Mouse (Mus musculus): ENCODE measurements around the gene Osbpl8. TPM values are rescaled to one million over a fixed set of nuclear protein-coding genes. Genes with fewer than 3 reads are reported as not detected.

Osbpl8 gene
- total and polyA plus RNA-seq, 3 experiments = 10.9 to 73.7 (median 70.0) TPM

DNA sequence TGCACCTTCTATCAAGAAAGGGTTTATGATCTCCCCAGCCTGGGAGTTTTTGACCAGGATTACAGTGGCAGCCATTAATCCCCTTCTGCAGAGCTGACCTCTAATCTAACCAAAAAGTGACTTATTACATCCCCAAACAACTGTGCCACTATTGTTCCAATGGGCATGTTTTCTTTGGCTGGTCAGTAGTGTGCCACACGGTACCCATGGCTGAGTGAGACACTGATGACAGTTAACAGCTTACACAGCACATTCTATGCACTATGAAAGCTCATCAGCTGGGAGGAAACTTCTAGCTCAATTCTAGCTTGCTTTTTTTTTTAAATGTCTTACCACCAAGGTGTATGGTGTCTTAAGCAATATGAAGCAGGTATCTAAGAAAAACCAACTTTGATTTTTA is 25.4 kb upstream of the Osbpl8 start:
- DNase-seq = no peak
- Histone ChIP-seq H3K27me3 (ENCODE audit: control insufficient read depth, insufficient read depth, low read length) (no peaks in the 10 kb centered on the region), H3K27ac (no peak overlapping the region), H3K4me3 (no peak overlapping the region), H3K4me1 (ENCODE audit: control insufficient read depth, insufficient read depth, low read length) (no peaks in the 10 kb centered on the region), H3K9ac (ENCODE audit: low read depth, low read length) (no peak overlapping the region), H3K36me3 (ENCODE audit: control insufficient read depth, insufficient read depth, low read length) (no peaks in the 10 kb centered on the region), H3K79me2 (replicated peaks; ENCODE audit: control insufficient read depth, insufficient read depth, low read length) (no peaks in the 10 kb centered on the region)
- intact Hi-C loops (cut with DNase I) = no loop called here
- 72% methylated on average over 1 of the region's 1 CpGs for WGBS
- no peak for TF ChIP-seq CTCF (IDR thresholded peaks at IDR 0.05)
- TF ChIP-seq POLR2A (IDR thresholded peaks at IDR 0.05; ENCODE audit: insufficient read depth, low read depth, low read length) = no peak
- TF ChIP-seq EP300 (IDR thresholded peaks at IDR 0.05; ENCODE audit: insufficient read depth, low read depth, low read length) = no peak

DNA sequence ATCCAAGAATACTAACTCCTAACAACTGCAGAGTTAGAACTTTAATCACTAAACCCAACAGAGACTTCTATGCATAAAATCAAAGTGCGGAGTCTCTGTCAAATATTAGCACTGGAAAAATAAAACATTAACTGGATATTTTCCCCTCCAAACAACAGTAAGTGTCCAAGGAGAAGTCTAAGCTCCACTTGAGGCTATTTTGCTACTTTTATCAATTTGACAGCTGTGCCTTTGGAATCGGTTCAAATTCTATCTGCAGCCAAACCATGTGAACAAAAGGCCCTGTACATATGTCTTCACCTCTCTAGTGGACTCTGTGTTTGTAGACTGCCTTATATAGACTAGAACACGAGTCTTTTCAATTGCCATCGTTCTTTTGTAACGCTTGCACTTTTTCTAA is 24.7 kb upstream of the Osbpl8 start:
- TF ChIP-seq POLR2A (IDR thresholded peaks at IDR 0.05; ENCODE audit: insufficient read depth, low read depth, low read length) (no peak), CTCF (IDR thresholded peaks at IDR 0.05) (no peak), EP300 (IDR thresholded peaks at IDR 0.05; ENCODE audit: insufficient read depth, low read depth, low read length) (no peak)
- Histone ChIP-seq H3K9ac (ENCODE audit: low read depth, low read length) (no peak overlapping the region), H3K27ac (no peak overlapping the region), H3K36me3 (ENCODE audit: control insufficient read depth, insufficient read depth, low read length) (no peaks in the 10 kb centered on the region), H3K79me2 (replicated peaks; ENCODE audit: control insufficient read depth, insufficient read depth, low read length) (no peaks in the 10 kb centered on the region), H3K4me3 (no peak overlapping the region), H3K27me3 (ENCODE audit: control insufficient read depth, insufficient read depth, low read length) (no peaks in the 10 kb centered on the region), H3K4me1 (ENCODE audit: control insufficient read depth, insufficient read depth, low read length) (no peaks in the 10 kb centered on the region)
- 24% methylated on average over 5 of the region's 5 CpGs for WGBS
- DNase-seq = no peak
- intact Hi-C loops (cut with DNase I) = no loop called here

DNA sequence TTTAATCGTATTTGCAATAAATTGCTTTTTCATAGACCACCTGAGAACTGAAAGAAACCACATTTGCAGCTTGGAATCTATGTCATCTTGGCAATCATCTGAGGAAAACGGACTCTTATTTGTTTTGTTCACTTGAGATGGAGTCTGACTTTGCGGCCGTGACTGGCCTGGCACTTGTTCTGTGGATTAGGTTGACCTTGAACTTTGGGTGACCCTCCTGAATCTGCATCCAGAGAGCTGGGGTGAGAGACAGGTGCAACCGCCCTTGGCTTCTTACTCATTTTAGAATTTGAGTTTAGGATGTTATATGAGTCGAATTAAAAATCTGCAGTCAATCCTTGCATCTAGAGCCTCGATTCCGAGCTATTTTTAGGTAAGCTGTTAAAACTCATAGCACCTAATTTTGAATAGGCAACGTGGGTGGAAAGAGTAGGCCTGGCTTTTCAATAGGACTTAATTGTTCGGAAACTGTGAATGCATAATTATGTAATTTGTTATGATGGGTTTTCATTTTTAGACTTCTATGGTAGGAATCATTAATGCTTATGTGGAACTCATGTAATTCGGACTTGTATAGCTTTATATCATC is 20.1 kb upstream of the Osbpl8 start:
- Histone ChIP-seq H3K4me3 (no peak overlapping the region), H3K27ac (no peak overlapping the region), H3K36me3 (ENCODE audit: control insufficient read depth, insufficient read depth, low read length) (no peaks in the 10 kb centered on the region), H3K27me3 (ENCODE audit: control insufficient read depth, insufficient read depth, low read length) (no peaks in the 10 kb centered on the region), H3K9ac (ENCODE audit: low read depth, low read length) (no peak overlapping the region), H3K79me2 (replicated peaks; ENCODE audit: control insufficient read depth, insufficient read depth, low read length) (no peaks in the 10 kb centered on the region), H3K4me1 (ENCODE audit: control insufficient read depth, insufficient read depth, low read length) (no peaks in the 10 kb centered on the region)
- intact Hi-C loops (cut with DNase I) = no loop called here
- TF ChIP-seq CTCF (IDR thresholded peaks at IDR 0.05) = no peak
- no peak for TF ChIP-seq POLR2A (IDR thresholded peaks at IDR 0.05; ENCODE audit: insufficient read depth, low read depth, low read length)
- TF ChIP-seq EP300 (IDR thresholded peaks at IDR 0.05; ENCODE audit: insufficient read depth, low read depth, low read length) = no peak
- no peak for DNase-seq
- whole genome bisulfite sequencing = 81% methylated on average over 11 of the region's 11 CpGs

DNA sequence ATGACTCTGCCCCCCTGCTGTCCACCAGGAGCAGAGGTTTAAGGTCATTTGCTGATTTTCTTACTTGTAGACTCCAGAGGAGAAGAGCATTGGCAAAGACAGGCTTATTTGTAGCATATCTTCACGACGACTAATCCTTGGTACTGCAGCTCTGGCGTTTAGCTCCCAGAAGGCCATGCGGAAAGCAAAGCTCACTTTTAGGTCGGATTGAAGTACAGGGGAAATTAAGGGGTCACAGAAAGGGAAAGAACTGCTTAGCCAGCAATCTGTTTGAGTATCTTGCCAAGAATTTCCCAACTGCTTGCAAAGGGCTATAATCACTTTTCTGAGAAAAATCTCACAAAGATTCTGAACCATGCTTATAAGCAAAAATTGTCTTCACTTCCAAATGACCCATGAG is 14.8 kb upstream of the Osbpl8 start:
- WGBS = 68% methylated on average over 5 of the region's 5 CpGs
- DNase-seq = no peak
- no peaks in the 10 kb centered on the region for H3K27me3 ChIP-seq (ENCODE audit: control insufficient read depth, insufficient read depth, low read length)
- H3K4me1 ChIP-seq (ENCODE audit: control insufficient read depth, insufficient read depth, low read length) = no peaks in the 10 kb centered on the region
- H3K36me3 ChIP-seq (ENCODE audit: control insufficient read depth, insufficient read depth, low read length) = no peaks in the 10 kb centered on the region
- H3K27ac ChIP-seq = no peak overlapping the region
- no peak overlapping the region for H3K9ac ChIP-seq (ENCODE audit: low read depth, low read length)
- no peak overlapping the region for H3K4me3 ChIP-seq
- H3K79me2 ChIP-seq (replicated peaks; ENCODE audit: control insufficient read depth, insufficient read depth, low read length) = no peaks in the 10 kb centered on the region
- intact Hi-C loops (cut with DNase I) = no loop called here
- TF ChIP-seq CTCF (IDR thresholded peaks at IDR 0.05) (no peak), EP300 (IDR thresholded peaks at IDR 0.05; ENCODE audit: insufficient read depth, low read depth, low read length) (no peak), POLR2A (IDR thresholded peaks at IDR 0.05; ENCODE audit: insufficient read depth, low read depth, low read length) (no peak)

DNA sequence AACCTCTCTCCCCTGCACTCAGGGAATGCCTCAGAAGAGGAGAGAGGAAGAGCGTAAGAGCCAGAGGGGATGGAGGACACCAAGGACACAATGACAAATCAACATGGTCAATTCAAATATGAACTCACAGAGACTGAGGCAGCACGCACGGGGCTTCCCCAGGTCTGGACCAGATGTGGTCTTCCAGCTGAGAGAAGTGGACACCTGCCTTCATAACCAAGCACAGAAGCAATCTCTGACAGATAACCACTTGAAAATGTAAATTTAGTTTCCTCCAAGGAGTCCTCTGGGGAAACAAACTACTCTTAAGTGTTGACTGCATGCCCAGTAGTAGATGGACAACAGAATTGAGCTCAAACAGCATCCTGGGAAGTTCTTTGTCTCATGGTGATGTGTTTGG is 9.5 kb upstream of the Osbpl8 start:
- Histone ChIP-seq H3K36me3 (ENCODE audit: control insufficient read depth, insufficient read depth, low read length) (no peaks in the 10 kb centered on the region), H3K27me3 (ENCODE audit: control insufficient read depth, insufficient read depth, low read length) (no peaks in the 10 kb centered on the region), H3K79me2 (replicated peaks; ENCODE audit: control insufficient read depth, insufficient read depth, low read length) (no peaks in the 10 kb centered on the region), H3K4me3 (no peak overlapping the region), H3K4me1 (ENCODE audit: control insufficient read depth, insufficient read depth, low read length) (no peaks in the 10 kb centered on the region), H3K9ac (ENCODE audit: low read depth, low read length) (no peak overlapping the region), H3K27ac (no peak overlapping the region)
- 90% methylated on average over 3 of the region's 3 CpGs for WGBS
- DNase-seq = no peak
- intact Hi-C loops (cut with DNase I) = no loop called here
- TF ChIP-seq CTCF (IDR thresholded peaks at IDR 0.05) = no peak
- no peak for TF ChIP-seq POLR2A (IDR thresholded peaks at IDR 0.05; ENCODE audit: insufficient read depth, low read depth, low read length)
- no peak for TF ChIP-seq EP300 (IDR thresholded peaks at IDR 0.05; ENCODE audit: insufficient read depth, low read depth, low read length)

DNA sequence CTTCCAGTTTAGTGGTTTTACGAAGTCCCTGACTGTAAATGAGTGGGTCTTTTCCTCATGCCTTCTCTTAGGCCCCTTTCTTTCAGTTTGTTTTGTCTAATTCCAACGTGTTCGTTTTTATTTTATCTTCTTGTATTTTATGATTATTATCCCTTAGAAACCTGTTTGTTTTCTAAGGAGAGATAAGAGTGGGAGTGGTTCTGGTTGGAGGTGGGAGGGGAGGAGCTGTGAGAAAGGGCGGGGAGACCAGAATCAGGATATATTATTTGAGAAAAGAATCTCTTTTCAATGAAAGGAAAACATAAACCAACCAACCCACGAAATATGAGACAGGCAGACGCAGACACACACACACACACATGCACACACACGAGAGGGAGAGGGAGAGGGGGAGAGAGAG is 9.0 kb upstream of the Osbpl8 start:
- intact Hi-C loops (cut with DNase I) = no loop called here
- Histone ChIP-seq H3K27me3 (ENCODE audit: control insufficient read depth, insufficient read depth, low read length) (no peaks in the 10 kb centered on the region), H3K79me2 (replicated peaks; ENCODE audit: control insufficient read depth, insufficient read depth, low read length) (no peaks in the 10 kb centered on the region), H3K4me3 (no peak overlapping the region), H3K36me3 (ENCODE audit: control insufficient read depth, insufficient read depth, low read length) (no peaks in the 10 kb centered on the region), H3K4me1 (ENCODE audit: control insufficient read depth, insufficient read depth, low read length) (no peaks in the 10 kb centered on the region), H3K27ac (no peak overlapping the region), H3K9ac (ENCODE audit: low read depth, low read length) (no peak overlapping the region)
- TF ChIP-seq EP300 (IDR thresholded peaks at IDR 0.05; ENCODE audit: insufficient read depth, low read depth, low read length) (no peak), CTCF (IDR thresholded peaks at IDR 0.05) (no peak), POLR2A (IDR thresholded peaks at IDR 0.05; ENCODE audit: insufficient read depth, low read depth, low read length) (no peak)
- no peak for DNase-seq
- WGBS = 68% methylated on average over 7 of the region's 7 CpGs

All from heart, adult 2 months (tissue).